Mouse (Mus musculus): ENCODE data around the gene Sppl3. TPM values are rescaled to one million over a fixed set of nuclear protein-coding genes. Genes with fewer than 3 reads are reported as not detected.
A peak's percentile ranks its signal among the peaks of the same experiment; 100 is the strongest.

The Sppl3 gene
- polyA plus RNA-seq, 1 experiment from 2014 or later, result 43.6 TPM

DNA sequence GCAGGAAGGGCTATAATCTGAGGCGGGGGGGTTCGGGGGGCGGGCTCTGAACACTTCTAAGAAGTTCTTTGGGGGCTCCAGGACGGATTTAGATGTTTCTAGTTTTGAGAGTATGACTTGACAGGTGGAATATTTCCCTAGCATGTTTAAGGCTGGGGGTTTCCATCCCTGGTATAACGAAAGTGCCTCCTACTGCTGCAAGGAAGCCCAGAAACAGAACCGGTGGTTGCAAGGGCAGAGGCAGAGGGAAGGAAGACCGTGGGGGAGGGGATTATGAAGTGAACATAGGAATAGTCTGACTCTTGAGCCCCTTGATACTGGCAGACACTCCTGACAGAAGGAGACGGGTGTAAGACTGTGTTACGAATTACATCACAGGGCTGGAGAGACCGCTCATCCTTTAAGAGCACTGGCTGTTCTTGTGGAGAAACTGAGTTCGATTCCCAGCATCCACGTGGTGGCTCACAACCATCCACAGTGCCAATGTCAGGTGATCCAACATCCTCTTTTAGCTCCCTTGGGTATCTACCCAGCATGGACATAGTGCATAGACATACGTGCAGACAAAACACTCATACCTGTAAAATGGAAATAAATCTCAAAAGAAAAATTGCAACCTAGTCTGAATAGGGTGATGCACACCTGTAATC is 7.6 kb upstream of the Sppl3 start:
- DNase-seq (ENCODE audit: low spot score) (no peak), ATAC-seq (replicated peaks; ENCODE audit: insufficient number of reproducible peaks, low FRiP score, low TSS enrichment, low read depth) (no peak)
- Histone ChIP-seq H3K4me2 (ENCODE audit: low read depth, low read length) (no peak overlapping the region), H3K36me3 (replicated peaks; ENCODE audit: control insufficient read depth, insufficient read depth, low read depth, low read length) (no peaks in the 10 kb centered on the region), H3K27ac (replicated peaks; ENCODE audit: low read depth, low read length) (no peak overlapping the region), H3K27me3 (ENCODE audit: control insufficient read depth, insufficient read depth, low read length) (no peaks in the 10 kb centered on the region), H3K4me3 (ENCODE audit: low read depth, low read length) (no peak overlapping the region), H3K9me3 (replicated peaks; ENCODE audit: control insufficient read depth, low read length) (no peaks in the 10 kb centered on the region), H3K9ac (replicated peaks; ENCODE audit: low read length) (no peak overlapping the region), H3K4me1 (ENCODE audit: control insufficient read depth, insufficient read depth, low read length) (no peaks in the 10 kb centered on the region)
- WGBS, result 84% methylated on average over 13 of the region's 13 CpGs

GRCm38 (mm10) chr5:115007768-115008167 is 3.2 kb upstream of the Sppl3 start:
- DNase-seq (ENCODE audit: low spot score) (no peak), ATAC-seq (replicated peaks; ENCODE audit: insufficient number of reproducible peaks, low FRiP score, low TSS enrichment, low read depth) (no peak)
- Histone ChIP-seq H3K9ac (replicated peaks; ENCODE audit: low read length) (no peak overlapping the region), H3K4me3 (ENCODE audit: low read depth, low read length) (no peak overlapping the region), H3K9me3 (replicated peaks; ENCODE audit: control insufficient read depth, low read length) (no peaks in the 10 kb centered on the region), H3K27me3 (ENCODE audit: control insufficient read depth, insufficient read depth, low read length) (no peaks in the 10 kb centered on the region), H3K36me3 (replicated peaks; ENCODE audit: control insufficient read depth, insufficient read depth, low read depth, low read length) (no peaks in the 10 kb centered on the region), H3K4me1 (ENCODE audit: control insufficient read depth, insufficient read depth, low read length) (no peaks in the 10 kb centered on the region), H3K4me2 (ENCODE audit: low read depth, low read length) (no peak overlapping the region), H3K27ac (replicated peaks; ENCODE audit: low read depth, low read length) (no peak overlapping the region)
- 78% methylated on average over 5 of the region's 5 CpGs for WGBS

DNA sequence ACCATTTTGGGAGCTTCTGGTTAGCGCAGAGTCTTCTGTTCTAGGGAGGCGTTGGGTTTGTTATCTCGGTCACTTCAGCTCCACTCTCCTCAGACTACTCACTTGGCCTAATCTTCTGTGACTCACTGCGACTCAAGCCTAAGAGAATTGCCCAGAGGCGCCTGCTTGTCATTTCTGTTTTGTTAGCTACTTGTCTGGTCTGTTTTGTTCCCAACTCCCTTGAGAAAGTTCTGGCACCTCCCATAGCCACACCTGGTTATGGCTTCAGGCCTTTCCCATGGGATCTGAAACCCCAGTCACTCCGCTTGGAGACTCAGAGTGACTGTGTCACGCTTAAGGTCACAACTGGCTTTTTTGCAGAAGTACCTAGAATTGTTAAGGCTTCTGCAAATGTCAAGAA is 2.6 kb upstream of the Sppl3 start:
- no peaks in the 10 kb centered on the region for H3K27me3 ChIP-seq (ENCODE audit: control insufficient read depth, insufficient read depth, low read length)
- H3K9me3 ChIP-seq (replicated peaks; ENCODE audit: control insufficient read depth, low read length), result no peaks in the 10 kb centered on the region
- H3K27ac ChIP-seq (replicated peaks; ENCODE audit: low read depth, low read length), result no peak overlapping the region
- no peak for ATAC-seq (replicated peaks; ENCODE audit: insufficient number of reproducible peaks, low FRiP score, low TSS enrichment, low read depth)
- 87% methylated on average over 7 of the region's 7 CpGs for WGBS
- DNase-seq (ENCODE audit: low spot score), result no peak
- no peak overlapping the region for H3K4me3 ChIP-seq (ENCODE audit: low read depth, low read length)
- no peaks in the 10 kb centered on the region for H3K4me1 ChIP-seq (ENCODE audit: control insufficient read depth, insufficient read depth, low read length)
- H3K9ac ChIP-seq (replicated peaks; ENCODE audit: low read length), result no peak overlapping the region
- H3K4me2 ChIP-seq (ENCODE audit: low read depth, low read length), result no peak overlapping the region
- no peaks in the 10 kb centered on the region for H3K36me3 ChIP-seq (replicated peaks; ENCODE audit: control insufficient read depth, insufficient read depth, low read depth, low read length)

- H3K27me3 ChIP-seq (ENCODE audit: control insufficient read depth, insufficient read depth, low read length), result no peaks in the 10 kb centered on the region
- H3K27ac ChIP-seq (replicated peaks; ENCODE audit: low read depth, low read length), result no peak overlapping the region
- no peak for DNase-seq (ENCODE audit: low spot score)
- no peak overlapping the region for H3K4me3 ChIP-seq (ENCODE audit: low read depth, low read length)
- H3K4me2 ChIP-seq (ENCODE audit: low read depth, low read length), result no peak overlapping the region
- H3K36me3 ChIP-seq (replicated peaks; ENCODE audit: control insufficient read depth, insufficient read depth, low read depth, low read length), result no peaks in the 10 kb centered on the region
- no peak for ATAC-seq (replicated peaks; ENCODE audit: insufficient number of reproducible peaks, low FRiP score, low TSS enrichment, low read depth)
- H3K9ac ChIP-seq (replicated peaks; ENCODE audit: low read length), result no peak overlapping the region
- 86% methylated on average over 6 of the region's 6 CpGs for WGBS
- no peaks in the 10 kb centered on the region for H3K9me3 ChIP-seq (replicated peaks; ENCODE audit: control insufficient read depth, low read length)
- no peaks in the 10 kb centered on the region for H3K4me1 ChIP-seq (ENCODE audit: control insufficient read depth, insufficient read depth, low read length)
Observed at GRCm38 (mm10) chr5:115009143-115009542, 1.8 kb upstream of the Sppl3 start.

- 55% methylated on average over 3 of the region's 3 CpGs for whole genome bisulfite sequencing
- ATAC-seq (replicated peaks; ENCODE audit: insufficient number of reproducible peaks, low FRiP score, low TSS enrichment, low read depth) (no peak), DNase-seq (ENCODE audit: low spot score) (no peak)
- H3K9me3 ChIP-seq (replicated peaks; ENCODE audit: control insufficient read depth, low read length), result no peaks in the 10 kb centered on the region
- H3K27me3 ChIP-seq (ENCODE audit: control insufficient read depth, insufficient read depth, low read length), result no peaks in the 10 kb centered on the region
- no peak overlapping the region for H3K4me2 ChIP-seq (ENCODE audit: low read depth, low read length)
- H3K36me3 ChIP-seq (replicated peaks; ENCODE audit: control insufficient read depth, insufficient read depth, low read depth, low read length), result no peaks in the 10 kb centered on the region
- H3K9ac ChIP-seq (replicated peaks; ENCODE audit: low read length), result no peak overlapping the region; the same call in 1 of the 2 replicates
- no peaks in the 10 kb centered on the region for H3K4me1 ChIP-seq (ENCODE audit: control insufficient read depth, insufficient read depth, low read length)
- no peak overlapping the region for H3K4me3 ChIP-seq (ENCODE audit: low read depth, low read length)
- no peak overlapping the region for H3K27ac ChIP-seq (replicated peaks; ENCODE audit: low read depth, low read length)
Observed at GRCm38 (mm10) chr5:115009961-115010360, 976 bp upstream of the Sppl3 start.

- ATAC-seq (replicated peaks; ENCODE audit: insufficient number of reproducible peaks, low FRiP score, low TSS enrichment, low read depth), result peak; percentile 8; the same call in 1 of the 2 replicates
- H3K4me1 ChIP-seq (ENCODE audit: control insufficient read depth, insufficient read depth, low read length), result no peaks in the 10 kb centered on the region
- no peak for DNase-seq (ENCODE audit: low spot score)
- H3K27me3 ChIP-seq (ENCODE audit: control insufficient read depth, insufficient read depth, low read length), result no peaks in the 10 kb centered on the region
- under 1% methylated on average over 49 of the region's 57 CpGs for WGBS
- peak overlapping the region; percentile 65 for H3K27ac ChIP-seq (replicated peaks; ENCODE audit: low read depth, low read length)
- peak overlapping the region; percentile 95 for H3K9ac ChIP-seq (replicated peaks; ENCODE audit: low read length)
- H3K4me3 ChIP-seq (ENCODE audit: low read depth, low read length), result peak overlapping the region; percentile 72
- peak overlapping the region; percentile 58; the same call in 1 of the 2 replicates for H3K4me2 ChIP-seq (ENCODE audit: low read depth, low read length)
- no peaks in the 10 kb centered on the region for H3K36me3 ChIP-seq (replicated peaks; ENCODE audit: control insufficient read depth, insufficient read depth, low read depth, low read length)
- no peaks in the 10 kb centered on the region for H3K9me3 ChIP-seq (replicated peaks; ENCODE audit: control insufficient read depth, low read length)
Observed at GRCm38 (mm10) chr5:115011217-115011518, 231 bp downstream of the Sppl3 start.

DNA sequence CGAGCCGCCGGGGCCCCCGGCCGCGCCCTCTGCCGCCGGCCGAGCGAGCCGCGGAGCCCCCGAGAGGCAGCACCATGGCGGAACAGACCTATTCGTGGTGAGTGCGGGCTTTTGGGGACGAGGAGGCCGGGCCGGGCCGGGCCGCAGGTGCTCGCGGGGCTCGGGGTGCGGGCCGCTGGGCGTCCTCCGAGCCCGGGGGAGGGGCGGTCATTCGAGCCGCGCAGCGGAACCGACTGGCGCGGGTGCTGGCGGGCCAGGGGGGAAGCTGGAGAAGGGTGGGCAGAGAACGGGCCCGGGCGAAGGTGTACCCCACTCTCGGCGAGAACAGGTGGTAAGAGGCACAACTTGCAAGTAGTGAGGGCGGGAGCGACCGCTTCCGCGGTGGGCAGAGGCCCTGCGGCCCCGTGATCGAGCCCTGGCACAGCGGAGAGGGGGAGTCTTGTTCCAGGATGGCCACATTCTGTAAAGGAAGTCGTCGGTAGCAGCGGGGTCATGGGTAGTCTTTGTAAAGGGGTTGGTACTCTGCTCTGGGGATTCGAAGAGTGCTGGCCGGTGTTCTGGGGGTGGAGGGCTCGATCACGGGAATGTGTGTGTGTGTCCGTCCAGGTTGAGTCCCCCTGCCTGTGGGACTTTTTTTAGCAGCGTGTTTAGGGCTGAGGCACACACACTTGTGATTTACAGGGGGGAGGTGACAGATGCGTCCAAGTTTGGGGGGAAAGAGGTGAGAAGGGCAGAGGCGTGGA is 753 bp downstream of the Sppl3 start:
- Histone ChIP-seq H3K4me2 (ENCODE audit: low read depth, low read length) (peak overlapping the region; percentile 58), H3K36me3 (replicated peaks; ENCODE audit: control insufficient read depth, insufficient read depth, low read depth, low read length) (no peaks in the 10 kb centered on the region), H3K9ac (replicated peaks; ENCODE audit: low read length) (peak overlapping the region; percentile 95), H3K27me3 (ENCODE audit: control insufficient read depth, insufficient read depth, low read length) (no peaks in the 10 kb centered on the region), H3K27ac (replicated peaks; ENCODE audit: low read depth, low read length) (peak overlapping the region; percentile 65), H3K4me3 (ENCODE audit: low read depth, low read length) (peak overlapping the region; percentile 72), H3K9me3 (replicated peaks; ENCODE audit: control insufficient read depth, low read length) (no peaks in the 10 kb centered on the region), H3K4me1 (ENCODE audit: control insufficient read depth, insufficient read depth, low read length) (no peaks in the 10 kb centered on the region)
- DNase-seq (ENCODE audit: low spot score), result peak; percentile 44
- 0 out of 2 replicates have a peak, but pooled peaks have one; percentile 8 for ATAC-seq (replicated peaks; ENCODE audit: insufficient number of reproducible peaks, low FRiP score, low TSS enrichment, low read depth)
- WGBS, result 1% methylated on average over 63 of the region's 63 CpGs

GRCm38 (mm10) chr5:115013436-115013835 is 2.5 kb downstream of the Sppl3 start:
- WGBS, result 68% methylated on average over 3 of the region's 3 CpGs
- H3K9ac ChIP-seq (replicated peaks; ENCODE audit: low read length), result no peak overlapping the region
- H3K4me2 ChIP-seq (ENCODE audit: low read depth, low read length), result no peak overlapping the region
- H3K4me3 ChIP-seq (ENCODE audit: low read depth, low read length), result no peak overlapping the region
- no peaks in the 10 kb centered on the region for H3K36me3 ChIP-seq (replicated peaks; ENCODE audit: control insufficient read depth, insufficient read depth, low read depth, low read length)
- H3K27me3 ChIP-seq (ENCODE audit: control insufficient read depth, insufficient read depth, low read length), result no peaks in the 10 kb centered on the region
- H3K27ac ChIP-seq (replicated peaks; ENCODE audit: low read depth, low read length), result no peak overlapping the region
- DNase-seq (ENCODE audit: low spot score) (no peak), ATAC-seq (replicated peaks; ENCODE audit: insufficient number of reproducible peaks, low FRiP score, low TSS enrichment, low read depth) (no peak)
- no peaks in the 10 kb centered on the region for H3K9me3 ChIP-seq (replicated peaks; ENCODE audit: control insufficient read depth, low read length)
- H3K4me1 ChIP-seq (ENCODE audit: control insufficient read depth, insufficient read depth, low read length), result no peaks in the 10 kb centered on the region

Data from embryonic facial prominence, embryonic 11.5 days (tissue).